Mouse (Mus musculus) brown adipose tissue, adult 24 weeks (tissue): ENCODE results near the gene Plekho1. TPM values are rescaled to one million over a fixed set of nuclear protein-coding genes. Genes with fewer than 3 reads are reported as not detected.
A peak's percentile ranks its signal among the peaks of the same experiment; 100 is the strongest.
"Not testable (repeated sequence)": the region's sequence is repeated elsewhere in the genome, so short reads cannot be mapped to it uniquely, and the experiment has no call there.

Source experiments
- H3K27ac ChIP-seq: fragments of 200-500 bp; replicated peaks from 2 replicates; pipeline ENCODE4 v1.5.1; 2012; ENCODE audit warnings: low read depth, mild to moderate bottlenecking, low read length
- H3K4me1 ChIP-seq: fragments of 200-500 bp; 2 replicates; pipeline ENCODE4 v1.6.1; 2012; ENCODE audit warnings: low read length, mixed read lengths; ENCODE audit not compliant: control insufficient read depth, insufficient read depth, insufficient read length
- H3K4me3 ChIP-seq: fragments of 200-500 bp; 2 replicates; pipeline ENCODE4 v1.5.1; 2012; ENCODE audit warnings: low read depth, mild to moderate bottlenecking, low read length, moderate library complexity; ENCODE audit not compliant: insufficient read depth
- polyA plus RNA-seq: library from polyadenylated mRNA; stranded (reverse); fragments of >200 nt; gene quantifications from 2 replicates; pipeline ENCODE4 v1.2.4, GENCODE M21; 2012; ENCODE audit not compliant: missing spikeins, insufficient read depth, insufficient read length

Gene Plekho1
- 8.8 and 13.9 TPM in 2 replicates for polyA plus RNA-seq

GRCm38 (mm10) chr3:95995802-95996428 is at the start of gene Plekho1:
Gene Plekho1 (minus strand): TSS chr3:95996001.
- Histone ChIP-seq H3K27ac (peak within 1 kb of the TSS; percentile 87), H3K4me1 (peaks cover 6% of the 10 kb centered on the region), H3K4me3 (peak within 1 kb of the TSS; percentile 92)

GRCm38 (mm10) chr3:96044559-96044958 is 48.8 kb upstream of the Plekho1 start:
- not testable (repeated sequence) for H3K27ac ChIP-seq, H3K4me1 ChIP-seq, H3K4me3 ChIP-seq

- Histone ChIP-seq H3K4me1 (no peaks in the 10 kb centered on the region), H3K27ac (no peak overlapping the region), H3K4me3 (no peak overlapping the region)
These were observed 47.3 kb upstream of the Plekho1 start for GRCm38 (mm10) chr3:96043104-96043503.

GRCm38 (mm10) chr3:96041079-96041478 is 45.3 kb upstream of the Plekho1 start:
- Histone ChIP-seq H3K4me1 (no peaks in the 10 kb centered on the region), H3K27ac (no peak overlapping the region), H3K4me3 (no peak overlapping the region)

GRCm38 (mm10) chr3:96040663-96041006 is 44.8 kb upstream of the Plekho1 start:
- H3K27ac ChIP-seq = no peak overlapping the region
- no peak overlapping the region for H3K4me3 ChIP-seq
- no peaks in the 10 kb centered on the region for H3K4me1 ChIP-seq

GRCm38 (mm10) chr3:96039857-96040662 is 44.3 kb upstream of the Plekho1 start:
- no peak overlapping the region for H3K27ac ChIP-seq
- H3K4me1 ChIP-seq = no peaks in the 10 kb centered on the region

GRCm38 (mm10) chr3:96038851-96039250 is 43.0 kb upstream of the Plekho1 start:
- Histone ChIP-seq H3K4me3 (no peak overlapping the region), H3K27ac (no peak overlapping the region), H3K4me1 (no peaks in the 10 kb centered on the region)

More at GRCm38 (mm10) chr3:96039857-96040662, 44.3 kb upstream of the Plekho1 start:
- H3K4me3 ChIP-seq = no peak overlapping the region

GRCm38 (mm10) chr3:96038156-96038555 is 42.4 kb upstream of the Plekho1 start:
- H3K4me3 ChIP-seq = no peak overlapping the region
- H3K27ac ChIP-seq = no peak overlapping the region
- H3K4me1 ChIP-seq = no peaks in the 10 kb centered on the region

- H3K27ac ChIP-seq = no peak overlapping the region
- H3K4me1 ChIP-seq = no peaks in the 10 kb centered on the region
- H3K4me3 ChIP-seq = no peak overlapping the region
These were observed 41.0 kb upstream of the Plekho1 start for GRCm38 (mm10) chr3:96036796-96037195.

GRCm38 (mm10) chr3:96033046-96033445 is 37.2 kb upstream of the Plekho1 start:
- no peak overlapping the region for H3K27ac ChIP-seq
- no peaks in the 10 kb centered on the region for H3K4me1 ChIP-seq
- no peak overlapping the region for H3K4me3 ChIP-seq

- no peak overlapping the region for H3K4me3 ChIP-seq
- H3K4me1 ChIP-seq = no peaks in the 10 kb centered on the region
- no peak overlapping the region; the same call in 1 of the 2 replicates for H3K27ac ChIP-seq
These were observed 36.8 kb upstream of the Plekho1 start for GRCm38 (mm10) chr3:96032652-96033017.

- Histone ChIP-seq H3K27ac (peak overlapping the region; percentile 50), H3K4me3 (no peak overlapping the region), H3K4me1 (no peaks in the 10 kb centered on the region)
These were observed 36.3 kb upstream of the Plekho1 start for GRCm38 (mm10) chr3:96031991-96032651.

GRCm38 (mm10) chr3:96029766-96030165 is 34.0 kb upstream of the Plekho1 start:
- no peak overlapping the region for H3K27ac ChIP-seq

GRCm38 (mm10) chr3:96029336-96029735 is 33.5 kb upstream of the Plekho1 start:
- Histone ChIP-seq H3K4me1 (no peaks in the 10 kb centered on the region), H3K4me3 (no peak overlapping the region), H3K27ac (no peak overlapping the region)

More at GRCm38 (mm10) chr3:96029766-96030165, 34.0 kb upstream of the Plekho1 start:
- Histone ChIP-seq H3K4me3 (no peak overlapping the region), H3K4me1 (no peaks in the 10 kb centered on the region)

GRCm38 (mm10) chr3:96027875-96028274 is 32.1 kb upstream of the Plekho1 start:
- H3K4me3 ChIP-seq = no peak overlapping the region
- H3K4me1 ChIP-seq = no peaks in the 10 kb centered on the region
- no peak overlapping the region for H3K27ac ChIP-seq
